ENCODE assay signal across 23 mouse cellular contexts in the genomic region with DNA sequence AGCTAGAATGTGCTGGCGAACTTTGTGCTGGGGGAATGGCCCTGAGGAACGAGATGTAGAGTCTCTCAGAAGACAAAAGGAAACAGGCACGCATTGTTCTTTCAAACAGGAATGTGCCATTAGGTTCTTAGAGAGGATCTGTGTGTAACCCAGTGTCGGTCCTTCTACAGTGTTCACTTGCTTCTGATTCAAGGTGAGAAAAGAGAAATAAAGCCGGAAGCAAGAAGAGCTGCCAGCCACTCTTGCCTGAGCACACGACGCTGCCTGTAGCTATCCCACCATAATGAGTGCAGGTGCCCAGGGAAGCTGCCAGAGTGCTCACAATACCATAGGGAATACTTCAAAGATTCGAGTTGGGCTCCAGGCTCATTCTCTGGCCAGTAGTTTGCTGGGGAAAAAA. TPM values are rescaled to one million over a fixed set of nuclear protein-coding genes. Genes with fewer than 3 reads are reported as not detected.
"Had no signal": no experiment of that assay in that cellular context is flagged by ENCODE, and none has a peak within 500 bp of the region (broad histone marks: within the 10 kb centered on the region; RNA-seq: fewer than 3 reads in every experiment).

No protein-coding gene starts in this region.

- H3K27ac ChIP-seq: intestine, embryonic 15.5 days; kidney, embryonic 15.5 days; left cerebral cortex, adult 2 months; limb, embryonic 12.5 days; liver, embryonic 13.5 days; stomach, postnatal 0 days had no signal

- H3K4me2 ChIP-seq: intestine, embryonic 15.5 days; kidney, embryonic 15.5 days; limb, embryonic 12.5 days; liver, embryonic 13.5 days had no signal

- H3K4me1 ChIP-seq: intestine, embryonic 15.5 days; kidney, embryonic 15.5 days; liver, embryonic 13.5 days had no signal

- H3K27me3 ChIP-seq: intestine, embryonic 15.5 days; kidney, embryonic 15.5 days; limb, embryonic 12.5 days; liver, embryonic 13.5 days had no signal

- ATAC-seq: intestine, embryonic 15.5 days had no signal

- H3K9me3 ChIP-seq: intestine, embryonic 15.5 days; kidney, embryonic 15.5 days; limb, embryonic 12.5 days; liver, embryonic 13.5 days had no signal

- H3K36me3 ChIP-seq: intestine, embryonic 15.5 days; kidney, embryonic 15.5 days; limb, embryonic 12.5 days; liver, embryonic 13.5 days had no signal

- H3K4me3 ChIP-seq: intestine, embryonic 15.5 days; kidney, embryonic 15.5 days; left cerebral cortex, adult 2 months; limb, embryonic 12.5 days; liver, embryonic 13.5 days; myocyte had no signal

- DNase-seq: kidney, adult 11 months; kidney, adult 8-10 months; kidney, postnatal 10 days; kidney, postnatal 36 days; layer of hippocampus, postnatal 36 days; liver, embryonic 13.5 days; lung, adult 2 months; lung, postnatal 14 days; lung, postnatal 4 days; right cerebral cortex, postnatal 25 days; thymus, postnatal 36 days had no signal

- H3K9ac ChIP-seq: intestine, embryonic 15.5 days; kidney, embryonic 15.5 days; limb, embryonic 12.5 days; liver, embryonic 13.5 days had no signal

RNA-seq across cellular contexts. Expression of a gene that starts 43.6 kb away (rescaled TPM):
- total RNA-seq: liver, adult 2 months; megakaryocyte progenitor cell, adult 5-6 weeks; megakaryocyte-erythroid progenitor cell, adult 5-6 weeks; monocyte, adult 5-6 weeks had no signal
- polyA plus RNA-seq: liver, adult 2 months; liver, embryonic 16.5 days; lung, adult 2 months; lung, embryonic 16.5 days had no signal
